Mouse (Mus musculus): Measurements from ENCODE around the gene Mpnd.

GRCm38 (mm10) chr17:56009962-56010240, 4.4 kb downstream of the Mpnd start:
- TF ChIP-seq CTCF (IDR thresholded peaks at IDR 0.05; ENCODE audit: borderline replicate concordance, insufficient read depth, low read length) (no peak), POLR2A (IDR thresholded peaks at IDR 0.05; ENCODE audit: low read depth, low read length) (no peak)
